12 mouse cellular contexts compared by ENCODE assay signal in the genomic region with DNA sequence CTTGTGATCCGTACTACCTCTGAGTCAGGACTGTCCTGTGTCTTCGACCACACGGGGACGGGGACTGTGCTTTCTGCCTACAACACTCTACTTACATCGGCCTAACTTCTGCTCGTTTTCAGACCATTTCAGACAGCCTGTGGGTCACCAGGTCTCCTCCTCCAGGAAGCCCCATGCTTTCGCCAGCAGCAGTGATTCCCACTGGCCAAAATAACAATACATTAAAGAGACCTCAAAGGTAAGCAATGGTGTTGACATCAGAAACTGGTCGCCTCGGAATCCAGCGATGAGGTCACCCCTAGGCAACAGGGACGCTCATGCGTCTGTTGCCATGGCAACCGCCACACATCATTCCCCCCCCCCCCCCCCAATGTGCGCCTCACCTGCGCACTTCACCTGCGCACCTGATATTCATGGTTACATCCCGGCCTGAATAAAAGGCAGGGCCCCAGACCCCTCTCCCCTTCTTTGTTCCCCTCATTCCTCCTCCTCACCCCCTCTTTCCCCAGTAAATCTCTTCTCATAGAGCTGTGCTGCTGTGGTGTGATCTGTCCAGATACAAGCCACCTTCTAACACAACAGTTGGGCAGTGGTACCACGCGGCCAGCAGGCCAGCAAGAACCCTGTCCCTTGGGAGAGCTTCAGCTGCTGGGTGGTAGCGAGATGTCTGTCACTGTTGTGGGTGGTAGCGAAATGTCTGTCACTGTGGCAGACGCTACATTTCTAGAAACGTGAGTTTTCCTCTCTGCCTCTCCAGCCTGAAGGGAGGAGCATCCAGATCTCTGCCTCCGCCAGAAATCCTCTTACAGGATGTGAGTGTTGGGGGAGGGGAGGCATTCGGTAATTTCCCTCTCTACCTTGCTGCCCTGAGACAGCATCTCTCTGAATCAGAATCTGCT.
A peak's percentile ranks its signal among the peaks of the same experiment; 100 is the strongest.
DNase-seq lines count a peak whose midpoint lies in the region; ATAC-seq lines count a peak whose summit lies in the region.
"Had no signal": no experiment of that assay in that cellular context is flagged by ENCODE, and none has a peak within 500 bp of the region (broad histone marks: within the 10 kb centered on the region; RNA-seq: fewer than 3 reads in every experiment).

No protein-coding gene starts in this region.

- H3K27ac ChIP-seq in forebrain, embryonic 16.5 days (ENCODE audit: low read length): peak overlapping the region; percentile 61
- 0 out of 2 replicates have a peak overlapping the region, but pooled peaks have one; percentile 35 for H3K27ac ChIP-seq in midbrain, embryonic 16.5 days (ENCODE audit: low read length)
- H3K27ac ChIP-seq: heart, adult 2 months; left cerebral cortex, adult 2 months; macrophage had no signal

- no peaks in the 10 kb centered on the region for H3K9me3 ChIP-seq in forebrain, embryonic 16.5 days (ENCODE audit: control insufficient read depth, low read length)
- H3K9me3 ChIP-seq in midbrain, embryonic 16.5 days (replicated peaks; ENCODE audit: control insufficient read depth, low read length, poor library complexity, severe bottlenecking): no peaks in the 10 kb centered on the region

- 0 out of 2 replicates have a peak overlapping the region, but pooled peaks have one; percentile 23 for H3K9ac ChIP-seq in forebrain, embryonic 16.5 days (replicated peaks; ENCODE audit: low read depth, low read length)
- H3K9ac ChIP-seq in midbrain, embryonic 16.5 days (ENCODE audit: low read depth, low read length): peak overlapping the region; percentile 27; the same call in 1 of the 2 replicates

- H3K27me3 ChIP-seq in forebrain, embryonic 16.5 days (replicated peaks; ENCODE audit: control insufficient read depth, insufficient read depth, low read length): no peaks in the 10 kb centered on the region
- no peaks in the 10 kb centered on the region; the same call in 1 of the 2 replicates for H3K27me3 ChIP-seq in midbrain, embryonic 16.5 days (ENCODE audit: control insufficient read depth, insufficient read depth, low read depth, low read length)

- 40% methylated on average over 25 of the region's 25 CpGs for WGBS in forebrain, embryonic 16.5 days
- WGBS in midbrain, embryonic 16.5 days: 49% methylated on average over 25 of the region's 25 CpGs

- peak; percentile 38 for DNase-seq in CD4-positive, CD25-positive, alpha-beta regulatory T cell, adult 2 months (ENCODE audit: low read depth, low spot score)
- DNase-seq in left cerebral cortex, postnatal 14 days (ENCODE audit: low spot score in 2 of 2): peak; percentile 26 to 59
- DNase-seq in left cerebral cortex, adult 18-20 months (ENCODE audit: low spot score in 2 of 2): no peak
- no peak for DNase-seq in lung, postnatal 10 days
- DNase-seq: right cerebral cortex, postnatal 25 days had no signal

- H3K4me1 ChIP-seq in forebrain, embryonic 16.5 days (replicated peaks; ENCODE audit: control insufficient read depth, insufficient read depth, low read length): peaks cover 15% of the 10 kb centered on the region
- peaks cover 10% of the 10 kb centered on the region for H3K4me1 ChIP-seq in midbrain, embryonic 16.5 days (ENCODE audit: control insufficient read depth, insufficient read depth, low read length)

- intact Hi-C loops in left cerebral cortex, postnatal 14 days (cut with DNase I): loop anchor here (10.0 kb wide), 1 partner anchor 894 kb away; no protein-coding TSS in a partner anchor

- peak overlapping the region; percentile 38 for H3K4me2 ChIP-seq in forebrain, embryonic 16.5 days (ENCODE audit: low read length)
- H3K4me2 ChIP-seq in midbrain, embryonic 16.5 days (ENCODE audit: low read length): peak overlapping the region; percentile 37

- ATAC-seq in CD4-positive, CD25-positive, alpha-beta regulatory T cell, adult 4 months: no peak
- ATAC-seq in forebrain, embryonic 16.5 days: peak; percentile 82
- ATAC-seq in midbrain, embryonic 16.5 days: peak; percentile 51; the same call in 1 of the 2 replicates
- no peak for ATAC-seq in megakaryocyte, adult 5-6 weeks (ENCODE audit: poor library complexity, severe bottlenecking)

- H3K36me3 ChIP-seq in forebrain, embryonic 16.5 days (ENCODE audit: control insufficient read depth, insufficient read depth): no peaks in the 10 kb centered on the region
- H3K36me3 ChIP-seq in midbrain, embryonic 16.5 days (ENCODE audit: control insufficient read depth, insufficient read depth, low read length): no peaks in the 10 kb centered on the region

- no peak overlapping the region for H3K4me3 ChIP-seq in forebrain, embryonic 16.5 days (replicated peaks; ENCODE audit: low read length)
- H3K4me3 ChIP-seq in midbrain, embryonic 16.5 days (ENCODE audit: low read depth, low read length): no peak overlapping the region
- H3K4me3 ChIP-seq: heart, adult 2 months; left cerebral cortex, adult 2 months had no signal

Comparison
In these comparisons a context has a peak if more than half of its experiments do, and no peak if none do; other contexts are left out.
1. DNase-seq: peak in CD4-positive, CD25-positive, alpha-beta regulatory T cell, adult 2 months (single experiment) and left cerebral cortex, postnatal 14 days (2 of 2); none in left cerebral cortex, adult 18-20 months (0 of 2) and lung, postnatal 10 days (single experiment).
2. ATAC-seq: peak in forebrain, embryonic 16.5 days (single experiment) and midbrain, embryonic 16.5 days (single experiment); none in CD4-positive, CD25-positive, alpha-beta regulatory T cell, adult 4 months (single experiment) and megakaryocyte, adult 5-6 weeks (single experiment).